Mouse (Mus musculus) B cell, adult 62 days (primary cell): ENCODE data around the gene Slc24a4. TPM values are rescaled to one million over a fixed set of nuclear protein-coding genes. Genes with fewer than 3 reads are reported as not detected.

Source experiments
- total RNA-seq: library from RNA; stranded (reverse); gene quantifications from 4 replicates; pipeline ENCODE4 v1.2.4, GENCODE M21; 2023

Gene Slc24a4
- total RNA-seq = not detected in 4 replicates

GRCm38 (mm10) chr12:102128081-102128790, at the start of gene Slc24a4:
Slc24a4 (plus strand) TSS chr12:102128733.

GRCm38 (mm10) chr12:102282763-102283482, 154.4 kb downstream of the Slc24a4 start, which contains the start of gene Rin3:
Rin3 (plus strand) TSS chr12:102283048.

Other genes starting within 250 kb of the Slc24a4 start
- gene Trip11, start 215.5 kb upstream of the Slc24a4 start, total RNA-seq = 63.4 to 76.5 TPM (median 76.0 TPM) in 4 replicates
- 19.2 to 27.6 TPM (median 24.2 TPM) in 4 replicates for gene Atxn3, start 170.5 kb upstream of the Slc24a4 start, total RNA-seq
- 31.8 to 33.3 TPM (median 32.0 TPM) in 4 replicates for gene Cpsf2, start 152.7 kb upstream of the Slc24a4 start, total RNA-seq
- gene Rin3, start 154.3 kb downstream of the Slc24a4 start, total RNA-seq = 187 to 207 TPM (median 203 TPM) in 4 replicates